Mouse (Mus musculus) CD4-positive, CD25-positive, alpha-beta regulatory T cell, adult 2 months (primary cell): ENCODE results near the gene Klhdc4.

Experiments used
- DNase-seq: peaks from one replicate; pipeline ENCODE4 v3.0.0-alpha.2; 2012; ENCODE audit warnings: low read depth, low spot score

Gene Klhdc4

GRCm38 (mm10) chr8:121809524-121810155 is 19.7 kb downstream of the Klhdc4 start:
- no peak for DNase-seq

- DNase-seq: no peak
These were observed 21.3 kb downstream of the Klhdc4 start for GRCm38 (mm10) chr8:121808032-121808431.

DNA sequence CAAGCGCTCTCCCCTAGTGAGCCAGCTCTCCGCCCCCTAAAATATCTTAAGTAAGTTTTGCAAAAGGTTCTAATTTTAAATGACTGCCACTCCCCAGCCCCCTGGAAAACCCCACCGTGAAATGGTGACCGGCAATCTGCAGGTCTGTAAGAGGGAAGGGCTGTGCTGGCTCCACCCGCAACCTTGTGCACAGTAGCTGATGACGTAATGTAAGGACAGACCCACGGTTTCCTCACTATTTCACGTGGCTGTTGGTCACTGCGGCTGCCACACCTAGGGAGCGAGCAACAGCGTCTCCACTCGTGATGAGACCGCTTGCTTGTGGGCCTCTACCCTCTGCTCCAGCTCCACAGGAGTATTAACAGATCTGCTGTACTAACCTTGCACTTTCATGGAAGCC is 23.2 kb downstream of the Klhdc4 start:
- no peak for DNase-seq

DNA sequence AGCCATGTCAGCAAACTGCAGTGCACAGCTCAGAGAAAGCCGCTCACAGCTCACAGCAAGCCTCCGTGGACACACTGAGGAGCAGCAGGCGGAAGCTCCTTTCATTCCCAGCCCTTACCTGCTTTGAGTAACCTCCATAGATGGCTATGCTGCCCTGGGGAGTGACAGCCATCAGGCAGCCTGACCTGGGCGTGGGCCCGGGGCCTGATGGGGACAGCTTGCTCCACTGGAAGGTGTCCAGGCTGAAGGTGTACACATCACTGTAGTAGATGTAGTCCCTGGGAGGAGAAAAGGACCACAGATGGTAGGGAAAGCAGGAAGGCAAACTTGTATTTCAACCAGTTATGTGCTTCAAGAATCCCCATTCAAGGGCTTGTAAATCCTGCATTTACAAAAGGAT is 24.5 kb downstream of the Klhdc4 start:
- DNase-seq: no peak

- no peak for DNase-seq
These were observed 31.0 kb downstream of the Klhdc4 start for GRCm38 (mm10) chr8:121798401-121798800.

- DNase-seq: no peak
These were observed 33.0 kb downstream of the Klhdc4 start for GRCm38 (mm10) chr8:121796406-121796805.

DNA sequence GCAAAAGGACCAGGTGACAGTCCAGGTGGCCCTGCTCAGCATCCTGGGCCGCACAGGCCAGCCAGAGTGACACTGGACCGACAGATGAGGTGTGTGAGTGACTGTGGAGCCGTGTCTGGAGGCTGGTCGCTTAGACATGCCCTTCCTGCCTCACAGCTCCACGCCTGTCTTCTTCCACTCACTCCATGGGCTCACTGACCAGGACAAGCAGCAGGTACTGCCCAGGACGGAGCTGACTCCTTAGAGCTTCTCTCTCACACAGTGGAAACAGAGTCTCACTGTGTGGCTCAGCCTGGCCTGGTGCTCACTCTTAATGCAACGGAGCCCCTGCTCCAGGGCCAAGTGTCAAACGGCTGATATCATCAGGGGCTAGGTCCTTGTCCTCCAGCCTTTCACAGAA is 33.9 kb downstream of the Klhdc4 start:
- no peak for DNase-seq

DNA sequence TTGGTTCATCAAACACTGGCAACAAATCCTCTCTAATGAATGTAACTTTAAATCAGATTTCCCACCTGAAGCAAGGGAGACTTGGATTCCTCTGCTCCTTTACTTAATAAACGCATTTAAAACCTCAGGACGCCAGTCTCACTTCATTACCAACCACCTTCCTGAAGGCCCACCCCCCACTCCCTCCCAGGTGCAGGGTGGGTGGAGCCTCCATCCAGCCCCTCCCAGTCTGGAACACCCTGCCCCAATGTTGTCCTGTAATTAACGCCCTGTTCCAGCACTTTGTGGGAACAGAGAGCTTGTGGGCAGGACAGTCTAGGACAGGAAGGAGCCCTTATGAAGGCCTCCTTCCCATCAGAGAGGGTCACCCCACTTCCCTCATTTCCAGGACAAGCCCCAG is 35.2 kb downstream of the Klhdc4 start:
- no peak for DNase-seq

- DNase-seq: no peak
These were observed 36.7 kb downstream of the Klhdc4 start for GRCm38 (mm10) chr8:121792627-121793026.

DNA sequence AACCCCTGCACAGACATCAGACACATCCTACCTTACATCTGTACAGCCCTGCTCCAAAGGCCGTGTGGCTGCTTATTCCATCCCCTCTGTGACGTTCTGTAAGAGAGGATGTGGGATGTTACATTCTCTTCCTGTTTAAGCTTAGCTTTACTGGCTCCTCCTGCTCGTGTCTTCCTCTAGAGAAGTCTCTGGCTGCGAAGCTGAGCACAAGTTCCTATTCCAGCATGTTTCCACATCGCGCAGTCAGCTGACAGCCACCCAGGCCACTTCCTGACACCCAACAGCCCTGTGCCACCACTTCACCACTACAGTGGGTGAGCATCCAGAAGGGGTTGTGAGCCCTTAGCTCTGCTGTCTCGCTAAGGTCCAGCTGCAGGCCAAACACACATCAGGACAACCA is 37.2 kb downstream of the Klhdc4 start:
- no peak for DNase-seq

- DNase-seq: peak; percentile 18
These were observed 40.6 kb downstream of the Klhdc4 start for GRCm38 (mm10) chr8:121788786-121789185.

DNA sequence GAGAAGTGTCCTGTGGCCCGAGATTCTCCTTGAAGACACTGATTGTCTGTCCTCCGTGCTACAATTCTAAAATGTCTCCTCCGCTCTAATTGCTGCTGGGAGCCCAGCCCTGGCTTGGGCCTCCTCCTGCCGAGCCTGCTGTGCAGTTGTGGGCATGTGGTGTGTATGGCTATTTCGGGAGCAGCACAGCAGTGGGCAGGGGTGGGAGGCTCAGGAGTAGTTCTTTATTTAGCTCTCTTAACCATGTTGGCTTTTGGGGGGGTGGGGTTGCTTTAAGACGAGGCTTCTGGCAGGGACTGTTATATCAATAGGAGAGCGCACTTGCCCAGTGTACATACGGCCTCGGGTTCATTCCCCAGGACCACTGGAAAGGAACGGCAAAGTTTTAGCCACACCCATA is 42.8 kb downstream of the Klhdc4 start:
- DNase-seq: no peak

DNA sequence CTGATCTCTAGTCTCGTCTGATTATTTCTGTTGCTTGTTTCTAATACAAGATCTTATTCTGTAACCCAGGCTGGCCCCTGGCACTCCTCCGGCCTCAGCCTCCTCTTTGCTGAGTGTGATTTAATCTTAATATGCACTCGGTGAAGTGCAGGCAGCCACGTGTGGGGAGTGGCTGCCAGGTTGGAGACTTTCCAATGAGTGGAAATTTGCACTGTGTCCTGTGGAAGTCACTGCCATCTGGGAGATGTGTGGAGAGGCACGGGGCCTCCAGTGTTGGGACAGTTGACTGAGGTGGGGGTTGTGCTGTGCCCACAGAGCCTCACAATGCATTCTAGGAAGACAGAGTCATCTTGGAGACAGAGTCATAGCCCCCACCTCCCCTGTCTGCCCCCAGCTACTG is 46.9 kb downstream of the Klhdc4 start:
- DNase-seq: no peak

- no peak for DNase-seq
These were observed 55.5 kb downstream of the Klhdc4 start for GRCm38 (mm10) chr8:121773876-121774275.

GRCm38 (mm10) chr8:121770845-121771752 is 58.3 kb downstream of the Klhdc4 start:
- no peak for DNase-seq

- no peak for DNase-seq
These were observed 59.7 kb downstream of the Klhdc4 start for GRCm38 (mm10) chr8:121769621-121770020.

- DNase-seq: no peak
These were observed 60.3 kb downstream of the Klhdc4 start for GRCm38 (mm10) chr8:121769095-121769494.

- DNase-seq: no peak
These were observed 63.7 kb downstream of the Klhdc4 start for GRCm38 (mm10) chr8:121765594-121766138.

DNA sequence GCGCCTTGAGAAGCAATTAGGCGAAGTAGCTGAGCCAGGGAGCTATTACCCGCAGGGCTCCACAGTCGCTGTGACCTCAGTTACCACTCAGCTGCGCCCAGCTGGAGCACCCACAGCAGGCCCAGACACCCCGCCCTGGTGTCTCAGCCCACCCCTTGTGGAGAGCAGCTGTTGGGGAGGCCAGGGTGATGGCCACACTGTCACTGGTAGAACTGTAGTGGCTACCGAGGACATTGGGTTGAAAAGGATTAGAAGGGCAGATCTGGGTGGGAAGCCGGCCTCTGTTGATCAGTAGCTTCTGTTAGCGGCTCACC is 65.7 kb downstream of the Klhdc4 start:
- DNase-seq: no peak

DNA sequence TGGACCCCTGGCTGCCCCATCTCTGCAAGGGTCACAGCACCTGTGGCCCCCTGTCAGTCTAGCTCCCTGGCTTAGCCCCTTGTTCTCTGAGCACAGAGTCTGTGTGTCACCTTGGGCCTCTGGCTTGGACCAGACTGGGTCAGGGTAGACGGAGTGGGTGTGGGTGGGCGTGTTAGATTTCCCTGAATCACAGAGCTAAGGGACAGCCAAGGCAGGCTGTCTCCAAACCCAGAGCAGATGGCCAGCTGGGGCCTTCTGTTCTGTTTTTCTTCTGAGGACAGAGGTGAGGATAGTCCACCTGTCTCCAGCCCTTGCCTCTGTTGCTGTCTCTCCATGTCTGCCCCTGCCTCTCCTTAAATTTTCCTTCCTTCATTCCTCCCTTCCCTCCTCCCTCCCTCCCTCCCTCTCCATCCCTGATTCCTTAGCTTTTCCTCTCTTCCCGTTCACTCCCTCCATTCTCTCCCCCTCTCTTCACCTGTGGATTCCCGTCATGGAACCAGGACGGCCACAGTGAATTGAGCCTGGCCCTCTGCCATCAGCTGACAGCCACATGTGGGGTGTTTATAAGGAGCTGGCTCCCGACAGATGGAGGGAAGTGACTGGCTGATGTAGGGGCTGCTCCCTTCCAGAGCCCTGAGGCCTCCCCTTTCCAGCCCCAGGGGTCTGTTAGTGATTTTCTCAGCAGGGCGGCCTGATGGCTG is 66.2 kb downstream of the Klhdc4 start:
- DNase-seq: no peak

GRCm38 (mm10) chr8:121761480-121761879 is 67.9 kb downstream of the Klhdc4 start:
- DNase-seq: no peak

GRCm38 (mm10) chr8:121760484-121760883 is 68.9 kb downstream of the Klhdc4 start:
- DNase-seq: no peak
